Mouse (Mus musculus) intestine, embryonic 14.5 days (tissue): ENCODE measurements around the gene Ypel1. TPM values are rescaled to one million over a fixed set of nuclear protein-coding genes. Genes with fewer than 3 reads are reported as not detected.

Source experiments
- ATAC-seq: fragments of 200-750 bp; cut with Nextera tagmentation; replicated peaks from 2 replicates; pipeline ENCODE4 v1.8.0; 2017; ENCODE audit warnings: low read depth, moderate number of reproducible peaks, moderate TSS enrichment, moderate library complexity; ENCODE audit not compliant: low FRiP score, low TSS enrichment
- DNase-seq: peaks from one replicate; pipeline ENCODE4 v3.0.0-alpha.2; 2018; ENCODE audit warnings: low spot score
- H3K27ac ChIP-seq: fragments of 300-500 bp; sonication (generic); 2 replicates; pipeline ENCODE4 v1.5.1; 2014; ENCODE audit warnings: low read depth, mild to moderate bottlenecking, control low read depth
- H3K27me3 ChIP-seq: fragments of 300-500 bp; sonication (generic); replicated peaks from 2 replicates; pipeline ENCODE4 v1.6.1; 2014; ENCODE audit warnings: low read length, control low read depth; ENCODE audit not compliant: control insufficient read depth, insufficient read depth
- H3K36me3 ChIP-seq: fragments of 300-500 bp; sonication (generic); 2 replicates; pipeline ENCODE4 v1.6.1; 2014; ENCODE audit warnings: low read length, control low read depth; ENCODE audit not compliant: control insufficient read depth, insufficient read depth
- H3K4me1 ChIP-seq: fragments of 300-500 bp; sonication (generic); replicated peaks from 2 replicates; pipeline ENCODE4 v1.6.1; 2014; ENCODE audit warnings: low read length, control low read depth, mixed read lengths; ENCODE audit not compliant: control insufficient read depth, insufficient read depth
- H3K4me2 ChIP-seq: fragments of 300-500 bp; sonication (generic); 2 replicates; pipeline ENCODE4 v1.6.1; 2014; ENCODE audit warnings: low read length
- H3K4me3 ChIP-seq: fragments of 300-500 bp; sonication (generic); 2 replicates; pipeline ENCODE4 v1.5.1; 2014; ENCODE audit warnings: low read depth, low read length, control low read depth, mixed read lengths
- H3K9ac ChIP-seq: fragments of 300-500 bp; sonication (generic); 2 replicates; pipeline ENCODE4 v1.6.1; 2014; ENCODE audit warnings: mild to moderate bottlenecking, low read length
- H3K9me3 ChIP-seq: fragments of 300-500 bp; sonication (generic); 2 replicates; pipeline ENCODE4 v1.6.1; 2016; ENCODE audit warnings: low read length, control low read depth; ENCODE audit not compliant: control insufficient read depth
- WGBS: fragments of 180-500 bp; shearing (Covaris S2); extraction: QIAGEN DNeasy Blood & Tissue Kit; methylation state at CpG from one replicate; pipeline ENCODE4 v1.1.7; 2014; 5-methylcytosine and 5-hydroxymethylcytosine counted together
- polyA plus RNA-seq: library from polyadenylated mRNA; unstranded; fragments of >200 nt; fragmentation: Nextera tagmentation; extraction: Ambion mirVana; gene quantifications from 2 replicates; pipeline ENCODE4 v1.2.1, GENCODE M21; 2014

Ypel1 gene
- polyA plus RNA-seq, 1 experiment from 2014 or later: 25.5 TPM

DNA sequence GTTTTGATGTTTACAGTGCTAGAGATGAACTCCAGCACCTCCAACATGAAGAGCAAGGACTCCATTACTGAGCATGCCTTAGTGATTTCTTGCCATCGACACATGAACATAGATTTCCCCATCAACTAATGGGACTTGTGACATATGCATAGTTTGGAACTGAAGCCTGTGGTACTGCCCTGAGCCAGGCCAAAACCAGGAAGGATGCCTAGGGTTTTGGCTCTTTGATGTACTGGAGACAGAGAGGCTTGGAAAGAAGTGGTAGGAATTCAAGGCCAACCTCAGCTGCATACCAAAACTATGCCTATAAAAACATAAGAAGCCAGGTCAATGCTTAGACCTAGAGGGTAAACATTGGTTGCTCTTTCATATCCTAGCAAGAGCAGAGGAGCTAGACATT, 19.6 kb upstream of the Ypel1 start:
- H3K9me3 ChIP-seq: no peaks in the 10 kb centered on the region
- H3K4me2 ChIP-seq: no peak overlapping the region
- no peak overlapping the region for H3K9ac ChIP-seq
- ATAC-seq: no peak
- DNase-seq: no peak
- no peaks in the 10 kb centered on the region for H3K27me3 ChIP-seq
- H3K4me3 ChIP-seq: no peak overlapping the region
- no peak overlapping the region for H3K27ac ChIP-seq
- no peaks in the 10 kb centered on the region for H3K4me1 ChIP-seq
- 93% methylated on average over 1 of the region's 1 CpGs for WGBS
- H3K36me3 ChIP-seq: peaks cover 39% of the 10 kb centered on the region

GRCm38 (mm10) chr16:17052087-17052486, 17.4 kb upstream of the Ypel1 start:
- Histone ChIP-seq H3K27ac (no peak overlapping the region), H3K27me3 (no peaks in the 10 kb centered on the region), H3K9ac (no peak overlapping the region), H3K9me3 (no peaks in the 10 kb centered on the region), H3K36me3 (peaks cover 22% of the 10 kb centered on the region), H3K4me1 (no peaks in the 10 kb centered on the region), H3K4me3 (no peak overlapping the region), H3K4me2 (no peak overlapping the region)
- no peak for DNase-seq
- peak; percentile 40; the same call in 1 of the 2 replicates for ATAC-seq
- WGBS: 78% methylated on average over 7 of the region's 7 CpGs

DNA sequence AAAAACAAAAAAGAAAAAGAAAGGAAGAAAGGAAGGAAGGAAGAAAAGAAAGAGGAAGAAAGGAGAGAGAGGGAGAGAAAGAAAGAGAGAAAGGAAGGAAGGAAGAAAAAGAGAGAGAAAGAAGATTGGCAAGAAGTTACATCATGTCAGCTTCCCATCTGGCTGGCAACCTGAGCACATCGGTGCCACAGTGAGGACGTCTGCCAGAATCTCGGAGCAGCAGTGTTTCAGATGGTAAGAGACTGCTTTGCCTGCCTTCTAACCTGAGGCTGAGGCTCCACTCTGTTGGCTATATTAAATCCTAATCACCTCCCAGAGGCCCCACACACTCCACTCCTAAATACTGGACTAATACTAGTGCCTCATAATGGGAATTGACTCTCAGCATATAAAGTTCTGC, 15.6 kb upstream of the Ypel1 start:
- Histone ChIP-seq H3K4me1 (no peaks in the 10 kb centered on the region), H3K4me3 (no peak overlapping the region), H3K27me3 (no peaks in the 10 kb centered on the region), H3K9ac (no peak overlapping the region), H3K27ac (no peak overlapping the region), H3K36me3 (peaks cover 6% of the 10 kb centered on the region; the same call in 1 of the 2 replicates), H3K4me2 (no peak overlapping the region), H3K9me3 (no peaks in the 10 kb centered on the region)
- DNase-seq (no peak), ATAC-seq (no peak)
- WGBS: 81% methylated on average over 3 of the region's 3 CpGs

DNA sequence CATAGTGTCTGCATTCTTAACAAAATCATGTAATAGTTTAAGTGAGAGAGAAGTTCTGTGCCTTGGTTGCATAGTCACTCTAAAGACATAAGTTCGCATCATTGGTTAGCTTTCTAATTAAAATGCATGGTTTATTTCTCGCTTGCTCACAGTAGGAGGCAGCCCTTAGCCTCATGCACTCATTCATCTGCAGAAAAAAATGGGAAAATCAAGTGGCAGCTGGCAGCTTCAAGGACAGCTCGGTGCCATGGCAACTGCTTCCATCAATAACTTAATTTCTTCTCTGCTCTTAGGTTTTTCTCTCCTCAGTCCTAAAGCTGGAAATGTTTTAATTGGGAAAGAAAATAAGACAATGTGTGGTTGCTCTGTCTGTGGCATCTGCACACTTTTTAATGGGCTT, 13.9 kb upstream of the Ypel1 start:
- Histone ChIP-seq H3K4me3 (no peak overlapping the region), H3K27ac (no peak overlapping the region), H3K36me3 (no peaks in the 10 kb centered on the region), H3K4me1 (no peaks in the 10 kb centered on the region), H3K9me3 (no peaks in the 10 kb centered on the region), H3K4me2 (no peak overlapping the region), H3K9ac (no peak overlapping the region), H3K27me3 (no peaks in the 10 kb centered on the region)
- WGBS: 79% methylated on average over 3 of the region's 3 CpGs
- DNase-seq (no peak), ATAC-seq (no peak)

DNA sequence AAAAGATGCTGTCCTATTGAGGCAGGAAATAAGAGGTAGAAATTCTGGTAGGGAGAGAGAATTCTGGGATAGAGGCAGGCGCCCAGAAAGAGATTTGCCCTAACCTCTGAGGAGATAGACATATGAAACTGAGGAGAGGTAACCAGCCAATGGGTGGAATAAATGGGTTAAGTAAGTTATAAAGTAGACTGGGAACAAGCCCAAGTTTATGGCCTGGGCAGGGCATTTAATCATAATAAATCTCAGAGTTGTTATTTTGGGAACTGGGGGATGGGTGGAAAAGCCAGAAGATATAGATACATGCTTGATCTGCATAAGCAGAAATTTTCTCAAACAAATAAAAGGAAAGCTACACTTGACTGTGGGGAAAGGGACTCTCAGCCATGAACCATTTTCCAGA, 7.2 kb upstream of the Ypel1 start:
- Histone ChIP-seq H3K9me3 (no peaks in the 10 kb centered on the region), H3K4me2 (no peak overlapping the region), H3K27ac (no peak overlapping the region), H3K36me3 (no peaks in the 10 kb centered on the region), H3K9ac (no peak overlapping the region), H3K4me3 (no peak overlapping the region), H3K27me3 (no peaks in the 10 kb centered on the region), H3K4me1 (no peaks in the 10 kb centered on the region)
- ATAC-seq (no peak), DNase-seq (no peak)
- WGBS: 53% methylated on average over 1 of the region's 1 CpGs

DNA sequence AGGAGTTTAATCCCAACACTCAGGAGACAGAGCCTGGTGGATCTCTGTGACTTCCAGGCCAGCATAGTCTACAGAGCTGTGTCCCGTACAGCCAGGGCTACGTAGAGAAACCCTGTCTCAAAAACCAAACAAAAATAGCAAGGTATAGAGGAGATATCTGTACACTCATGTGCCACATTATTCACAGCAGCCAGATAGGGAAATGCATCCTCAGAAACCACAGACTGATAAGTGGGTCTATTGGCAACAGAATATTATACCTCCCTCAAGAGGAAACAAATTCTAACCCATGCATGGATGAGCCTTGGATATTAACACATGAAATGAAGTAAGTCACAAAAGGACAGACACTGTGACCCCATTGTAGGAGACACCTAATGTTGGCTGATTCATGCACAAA, 1.9 kb upstream of the Ypel1 start:
- ATAC-seq (no peak), DNase-seq (no peak)
- Histone ChIP-seq H3K9ac (no peak overlapping the region), H3K27me3 (no peaks in the 10 kb centered on the region), H3K4me3 (no peak overlapping the region), H3K9me3 (no peaks in the 10 kb centered on the region), H3K36me3 (no peaks in the 10 kb centered on the region), H3K4me2 (no peak overlapping the region), H3K4me1 (0 out of 2 replicates have a peak, but pooled peaks cover 8% of the 10 kb centered on the region), H3K27ac (no peak overlapping the region)
- WGBS: 97% methylated on average over 2 of the region's 2 CpGs

- Histone ChIP-seq H3K27me3 (no peaks in the 10 kb centered on the region), H3K4me2 (peak overlapping the region; percentile 57), H3K4me3 (peak overlapping the region; percentile 68), H3K36me3 (peaks cover 9% of the 10 kb centered on the region; the same call in 1 of the 2 replicates), H3K9ac (peak overlapping the region; percentile 77), H3K9me3 (peaks cover 2% of the 10 kb centered on the region; the same call in 1 of the 2 replicates), H3K27ac (no peak overlapping the region), H3K4me1 (0 out of 2 replicates have a peak, but pooled peaks cover 8% of the 10 kb centered on the region)
- no peak for ATAC-seq
- WGBS: 43% methylated on average over 6 of the region's 6 CpGs
- DNase-seq: no peak
Observed at GRCm38 (mm10) chr16:17070716-17071115, 1.2 kb downstream of the Ypel1 start.

DNA sequence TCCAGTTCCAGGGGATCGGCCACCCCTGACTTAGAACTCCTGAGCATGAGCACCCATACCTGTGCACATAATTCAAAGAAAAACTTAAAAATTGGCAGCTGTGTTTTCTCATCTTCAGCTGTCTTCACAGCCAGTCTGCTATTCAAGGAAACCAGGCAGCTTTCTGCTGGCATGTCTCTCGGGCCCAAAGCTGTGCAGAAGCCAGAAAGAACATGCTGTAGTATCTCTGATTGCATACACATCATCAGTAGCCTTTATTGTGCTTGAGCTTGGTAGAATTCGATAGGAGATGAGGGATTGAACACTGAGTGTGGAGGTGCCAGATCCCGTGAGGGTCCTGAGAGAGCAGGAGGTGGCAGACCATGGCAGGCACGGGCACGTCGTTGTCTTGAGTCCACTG, 3.5 kb downstream of the Ypel1 start:
- DNase-seq: no peak
- Histone ChIP-seq H3K27me3 (no peaks in the 10 kb centered on the region), H3K9ac (no peak overlapping the region), H3K36me3 (peaks cover 14% of the 10 kb centered on the region), H3K9me3 (peaks cover 2% of the 10 kb centered on the region; the same call in 1 of the 2 replicates), H3K4me1 (0 out of 2 replicates have a peak, but pooled peaks cover 8% of the 10 kb centered on the region), H3K27ac (no peak overlapping the region), H3K4me3 (no peak overlapping the region), H3K4me2 (no peak overlapping the region)
- no peak for ATAC-seq
- 92% methylated on average over 7 of the region's 7 CpGs for WGBS

DNA sequence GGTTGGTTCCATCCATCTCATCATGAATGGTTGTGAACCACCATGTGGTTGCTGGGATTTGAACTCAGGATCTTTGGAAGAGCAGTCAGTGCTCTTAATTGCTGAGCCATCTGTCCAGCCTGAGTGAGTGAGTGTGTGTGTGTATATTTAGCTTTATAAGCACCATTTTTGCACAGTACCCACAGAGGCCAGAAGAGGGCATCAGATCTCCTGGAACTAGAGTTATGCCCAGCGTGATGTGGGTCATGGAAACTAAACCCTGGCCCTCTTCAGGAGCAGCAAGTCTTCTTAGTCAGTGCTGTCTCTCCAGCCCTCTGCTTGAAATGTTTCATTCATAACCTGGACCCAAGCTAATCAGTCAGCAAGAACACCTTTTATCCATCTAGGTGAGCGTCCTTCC, 6.8 kb downstream of the Ypel1 start:
- H3K36me3 ChIP-seq: peaks cover 19% of the 10 kb centered on the region
- H3K4me1 ChIP-seq: no peaks in the 10 kb centered on the region
- WGBS: 92% methylated on average over 2 of the region's 2 CpGs
- no peak for ATAC-seq
- H3K4me3 ChIP-seq: no peak overlapping the region
- H3K27ac ChIP-seq: no peak overlapping the region
- H3K9me3 ChIP-seq: peaks cover 2% of the 10 kb centered on the region; the same call in 1 of the 2 replicates
- H3K27me3 ChIP-seq: no peaks in the 10 kb centered on the region
- no peak overlapping the region for H3K9ac ChIP-seq
- DNase-seq: no peak
- no peak overlapping the region for H3K4me2 ChIP-seq
